Mouse (Mus musculus) MN1 (cell line): ENCODE measurements around the gene Zswim4.

Source experiments
- DNase-seq: peaks from one replicate; pipeline ENCODE4 v3.0.0-alpha.2; 2016; ENCODE audit warnings: low spot score

Zswim4 gene

DNA sequence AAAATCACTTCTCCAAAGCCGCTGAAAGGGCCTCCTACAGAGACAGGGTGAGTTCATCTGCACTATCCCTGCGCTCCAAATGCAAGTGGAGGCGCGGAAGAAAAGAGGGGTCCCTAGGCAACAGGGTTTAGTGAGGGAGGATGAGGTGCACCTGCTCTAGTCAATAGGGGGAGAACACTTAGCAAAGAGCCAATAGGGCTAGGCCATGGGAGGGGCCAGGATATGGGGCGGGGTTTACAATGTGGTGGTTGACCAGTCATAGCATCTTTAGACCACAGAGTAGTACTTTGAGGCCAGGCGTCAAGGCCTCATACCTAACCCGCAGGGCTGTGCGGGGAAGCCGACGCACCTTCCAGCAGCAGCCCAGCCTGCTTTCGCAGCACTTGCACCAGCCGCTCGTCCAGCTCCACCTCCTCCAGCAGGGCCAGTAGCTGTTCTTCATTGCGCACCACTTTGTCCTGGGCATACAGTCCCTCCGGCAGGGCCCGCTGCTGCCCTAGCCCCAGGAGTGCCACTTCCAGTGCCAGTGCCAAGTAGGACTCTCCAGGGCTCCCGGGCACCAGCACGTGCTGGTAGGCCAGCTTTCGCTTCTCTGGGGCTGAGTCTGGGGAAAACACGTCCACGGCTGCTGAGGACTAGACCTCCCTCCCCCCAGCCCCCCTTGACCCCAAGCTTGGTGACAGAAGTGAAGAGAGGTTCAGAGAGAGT, 13.4 kb downstream of the Zswim4 start:
- DNase-seq, result no peak

DNA sequence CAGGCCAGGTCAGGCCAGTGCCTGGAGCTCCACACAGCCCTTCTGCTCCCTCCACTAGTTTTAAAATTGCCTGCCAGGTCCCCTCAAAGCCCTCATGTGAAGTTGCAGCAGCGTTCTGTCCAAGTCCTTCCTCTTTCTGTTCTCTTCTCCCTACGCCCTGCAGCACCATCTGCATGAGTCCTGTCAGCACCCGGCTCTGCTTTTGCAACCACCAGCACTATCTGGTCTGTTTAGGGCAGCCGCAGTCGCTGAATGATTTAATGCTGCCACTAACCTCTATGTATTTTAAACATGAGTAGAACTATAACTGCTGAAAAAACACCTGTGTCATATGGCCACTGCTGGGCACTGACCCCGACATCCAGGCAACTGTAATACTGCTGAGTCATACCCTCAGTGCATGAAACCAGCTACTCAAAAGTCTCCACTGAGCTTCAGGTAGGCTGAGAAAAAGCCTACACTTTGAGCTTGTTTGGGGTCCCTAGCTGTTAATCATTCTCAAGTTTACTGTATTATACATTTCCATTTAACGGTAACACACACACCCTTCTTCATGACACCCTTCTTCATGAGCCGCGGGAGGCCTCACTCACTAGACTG, 14.2 kb downstream of the Zswim4 start:
- no peak for DNase-seq

DNA sequence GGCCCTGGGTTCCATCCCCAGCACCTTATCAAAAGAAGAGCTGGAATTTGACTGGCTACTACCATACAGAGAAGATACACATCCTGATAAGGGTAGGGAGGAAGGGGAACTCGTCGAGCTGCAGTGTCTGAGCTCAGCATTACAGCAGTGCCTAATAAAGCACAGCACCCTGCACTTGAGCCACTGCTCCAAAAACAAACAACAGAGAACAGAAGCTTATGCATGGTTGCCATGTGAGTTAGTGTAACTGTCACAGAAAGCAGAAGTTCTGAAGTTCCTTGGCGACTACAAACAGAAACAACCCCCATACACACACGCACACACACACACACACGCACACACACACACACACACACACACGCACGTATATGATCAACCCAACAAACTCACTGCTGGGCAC, 16.8 kb downstream of the Zswim4 start:
- DNase-seq, result no peak

DNA sequence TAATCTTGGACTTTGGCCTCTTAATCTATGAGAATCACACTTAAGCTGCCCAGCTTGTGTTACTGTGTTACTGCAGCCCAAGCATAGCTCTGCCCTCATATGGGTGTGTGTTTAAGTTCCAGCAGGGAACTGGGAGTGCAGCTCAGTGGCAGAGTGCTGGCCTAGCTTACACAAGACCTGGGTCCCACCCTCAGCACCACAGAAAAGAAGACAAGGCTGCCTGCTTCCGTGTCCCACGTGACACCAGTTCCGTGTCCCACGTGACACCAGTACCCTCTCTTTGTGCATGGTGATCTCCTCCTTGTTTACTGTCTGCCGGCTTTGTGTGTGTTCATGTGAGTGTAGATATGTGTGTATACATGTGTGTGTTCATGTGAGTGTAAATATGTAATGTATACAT, 18.7 kb downstream of the Zswim4 start:
- DNase-seq, result no peak

DNA sequence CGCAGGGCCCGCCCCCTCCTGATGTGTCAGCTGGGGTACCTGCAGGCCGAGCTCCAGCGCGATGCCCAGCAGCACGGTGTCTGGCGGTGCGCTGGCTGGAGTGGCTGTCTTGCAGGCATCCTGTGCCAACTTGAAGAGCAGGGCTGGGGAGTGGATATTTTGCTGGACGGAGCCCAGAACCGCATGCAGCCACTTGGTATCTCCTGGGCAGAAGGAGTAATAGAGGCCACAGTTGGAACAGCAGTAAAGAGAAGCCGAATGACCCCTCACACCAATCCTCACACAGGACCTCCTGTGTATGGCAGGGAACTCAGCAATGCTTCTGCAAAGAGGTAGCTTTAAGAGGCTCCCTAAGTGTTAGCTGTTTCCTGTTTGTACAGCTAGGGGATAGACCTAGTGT, 19.6 kb downstream of the Zswim4 start:
- DNase-seq, result no peak

DNA sequence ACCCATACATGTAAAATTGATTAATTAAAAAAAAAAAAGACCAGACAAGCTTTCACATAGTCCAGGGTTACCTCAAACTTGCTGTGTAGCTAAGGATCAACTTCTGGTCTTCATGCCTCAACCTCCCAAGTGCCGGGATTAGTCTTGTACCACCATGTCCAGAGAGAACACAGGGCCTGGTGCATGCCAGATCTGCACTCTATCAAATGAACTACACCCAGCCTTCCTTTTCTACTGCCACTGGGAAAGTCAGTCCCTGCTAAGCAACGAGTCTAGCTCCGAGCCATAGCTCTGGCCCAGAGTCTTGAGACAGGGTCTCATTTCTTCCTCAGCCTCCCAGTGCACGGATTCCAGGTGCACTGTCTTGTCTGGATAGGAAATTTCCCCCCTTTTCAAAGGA, 23.6 kb downstream of the Zswim4 start:
- DNase-seq, result no peak

- no peak for DNase-seq
Observed at GRCm38 (mm10) chr8:84211881-84212563, 24.8 kb downstream of the Zswim4 start.

DNA sequence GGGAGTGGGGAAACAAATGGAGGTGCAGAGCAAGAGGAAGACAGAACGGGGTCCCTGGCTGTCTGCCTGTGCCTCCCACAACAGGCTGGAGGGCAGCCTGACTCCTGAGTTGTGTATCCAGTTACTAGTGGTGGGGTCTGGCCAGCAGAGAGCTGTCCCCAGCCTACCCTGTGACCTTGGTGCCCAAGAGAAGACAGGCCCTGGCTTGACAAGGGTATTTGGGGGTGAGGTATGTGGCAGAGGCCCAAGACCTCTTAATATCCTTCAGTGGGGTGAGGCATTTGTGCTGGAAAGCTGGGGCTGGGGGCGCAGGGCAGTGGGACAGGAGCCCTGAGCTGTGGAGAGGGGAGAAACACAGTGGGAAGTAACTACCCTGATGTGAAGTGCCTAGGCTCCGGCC, 25.7 kb downstream of the Zswim4 start:
- no peak for DNase-seq

GRCm38 (mm10) chr8:84210167-84210791, 26.6 kb downstream of the Zswim4 start:
- peak; percentile 88 for DNase-seq

DNA sequence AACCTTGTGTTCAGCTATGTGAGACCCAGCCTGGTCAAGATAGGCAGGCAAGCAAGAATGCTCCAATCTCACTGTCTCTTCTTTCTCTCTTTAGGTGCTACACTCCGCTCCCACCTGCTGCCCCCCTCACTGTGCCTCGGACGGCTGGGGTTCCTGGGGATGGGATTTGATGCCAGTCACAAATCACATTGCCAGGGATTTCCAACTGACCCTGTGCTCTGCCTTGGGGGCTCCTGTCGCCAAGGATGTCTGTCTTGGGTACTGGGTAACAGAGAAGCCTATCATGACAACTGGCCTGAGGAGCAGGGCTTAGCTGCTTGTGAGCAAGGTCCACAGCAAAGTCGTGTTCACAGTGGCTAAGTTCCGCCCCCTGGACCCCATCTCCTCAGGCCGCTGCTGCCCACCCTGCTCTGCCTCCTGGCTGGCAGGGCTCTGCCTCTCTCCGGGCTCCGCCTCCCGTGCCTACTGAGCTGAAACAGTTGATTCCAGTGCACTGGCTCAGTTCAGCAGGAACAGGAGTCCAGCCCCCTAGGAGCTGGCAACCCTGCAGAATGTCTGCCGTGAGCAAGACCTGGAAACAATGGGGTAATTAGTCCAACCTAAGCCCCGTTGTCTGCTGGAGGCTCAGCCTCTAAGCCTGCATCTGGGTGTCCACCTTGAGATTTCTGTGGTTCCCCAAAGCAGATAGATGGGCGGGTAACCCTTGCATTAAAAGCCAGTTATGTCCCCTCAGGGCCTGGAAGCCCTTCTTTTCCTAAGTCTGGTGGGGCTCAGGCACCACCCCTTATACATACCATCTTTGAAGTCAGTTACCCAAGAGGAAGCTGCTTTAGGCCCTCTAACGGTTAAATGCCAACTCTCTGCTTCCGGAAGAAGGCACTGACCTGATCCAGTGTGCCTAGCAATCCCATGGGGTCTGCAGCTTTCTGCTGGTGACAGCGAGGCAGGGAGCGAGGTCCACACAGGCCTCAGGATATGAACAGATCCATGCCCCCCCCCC, 28.2 kb downstream of the Zswim4 start:
- DNase-seq, result no peak

DNA sequence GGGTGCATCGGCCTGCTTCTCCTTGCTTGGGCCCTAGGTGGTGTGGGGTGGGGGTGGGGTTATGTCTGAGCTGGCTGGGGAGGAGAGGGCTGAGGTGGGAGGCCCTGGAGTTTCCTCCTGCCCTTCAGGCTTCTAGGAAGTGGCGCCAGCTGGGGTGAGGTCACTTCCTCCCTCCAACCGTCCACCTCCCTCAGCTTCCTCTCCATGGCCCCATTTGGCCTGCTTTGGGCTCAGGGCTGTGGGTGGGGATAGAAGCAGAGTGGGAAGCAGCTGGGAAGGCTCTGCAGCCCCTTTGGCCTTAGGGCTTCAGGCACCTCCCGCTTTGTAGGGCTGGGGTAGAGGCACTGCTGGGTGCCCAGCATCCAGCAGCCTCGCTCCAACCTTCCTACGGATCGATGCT, 29.0 kb downstream of the Zswim4 start:
- DNase-seq, result no peak

GRCm38 (mm10) chr8:84206666-84207065, 30.2 kb downstream of the Zswim4 start:
- no peak for DNase-seq

DNA sequence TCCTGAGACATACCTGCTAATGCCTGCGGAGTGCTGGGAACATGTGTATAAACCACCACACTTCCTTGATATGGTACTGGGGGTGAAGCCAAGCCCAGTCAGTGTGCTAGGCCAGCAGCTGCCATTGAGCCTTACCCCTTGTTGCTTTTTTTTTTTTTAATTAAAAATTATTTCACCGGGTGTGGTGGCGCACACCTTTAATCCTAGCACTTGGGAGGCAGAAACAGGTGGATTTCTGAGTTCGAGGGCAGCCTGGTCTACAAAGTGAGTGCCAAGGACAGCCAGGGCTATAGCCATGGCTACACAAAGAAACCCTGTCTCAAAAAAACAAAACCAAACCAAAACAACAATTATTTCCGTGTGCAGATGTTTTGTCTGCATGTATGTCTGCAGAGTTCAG, 31.8 kb downstream of the Zswim4 start:
- DNase-seq, result no peak

DNA sequence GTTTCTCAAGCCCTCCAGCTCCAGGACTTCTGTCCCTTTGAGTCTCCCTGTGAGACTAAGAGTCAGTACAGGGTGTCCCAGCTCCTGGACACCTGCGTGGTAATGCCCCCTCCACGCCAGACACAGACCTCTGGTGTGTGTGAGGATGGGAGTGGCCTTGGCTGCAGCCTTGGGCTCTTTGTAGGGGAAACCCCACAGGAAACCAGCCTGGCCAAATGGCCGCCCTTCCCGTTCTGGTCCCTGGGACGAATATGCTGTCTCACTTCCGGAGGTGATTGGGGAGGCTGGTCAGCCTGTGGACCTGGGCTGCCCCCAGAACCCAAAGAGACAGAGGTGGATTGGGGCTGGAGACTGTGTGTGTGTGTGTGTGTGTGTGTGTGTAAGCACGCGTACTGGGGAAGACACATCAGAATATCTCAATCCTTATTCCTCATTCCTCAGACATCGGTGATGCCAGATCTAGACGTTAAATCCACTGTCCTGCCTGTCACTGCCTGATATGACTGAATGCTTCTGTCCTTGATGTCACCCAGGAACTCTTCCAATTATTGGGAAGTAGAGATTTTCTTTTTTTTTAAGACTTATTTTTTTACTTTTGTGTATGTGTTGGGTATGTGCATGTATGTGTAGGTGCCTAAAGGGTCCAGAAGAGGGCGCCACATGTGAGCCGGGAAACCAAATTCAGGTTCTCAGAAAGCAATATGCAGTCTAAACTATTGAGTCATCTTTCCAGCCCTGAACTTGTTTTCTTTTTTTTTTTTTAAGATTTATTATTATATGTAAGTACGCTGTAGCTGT, 32.7 kb downstream of the Zswim4 start:
- DNase-seq, result peak; percentile 79

GRCm38 (mm10) chr8:84202938-84203917, 33.6 kb downstream of the Zswim4 start:
- DNase-seq, result peak; percentile 92

DNA sequence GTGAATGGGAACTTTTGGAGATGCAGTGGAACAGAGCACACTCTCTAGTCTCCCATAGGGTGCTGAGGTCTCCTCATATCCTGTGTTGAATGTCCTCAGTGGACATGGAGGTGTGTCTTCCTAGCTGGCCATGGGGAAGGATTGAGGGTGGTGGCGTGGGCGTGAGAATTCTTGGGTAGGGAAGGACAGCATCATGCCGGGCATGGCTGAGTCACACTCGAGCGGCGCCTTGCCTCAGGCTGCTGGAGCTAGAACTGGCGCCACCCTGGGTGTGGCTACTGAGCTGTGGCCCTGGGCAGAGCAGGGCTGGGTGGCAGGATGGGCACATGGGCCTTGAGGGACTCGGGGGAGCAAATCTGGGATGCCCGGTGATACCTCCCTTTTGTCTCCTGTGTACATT, 34.4 kb downstream of the Zswim4 start:
- DNase-seq, result peak; percentile 80

DNA sequence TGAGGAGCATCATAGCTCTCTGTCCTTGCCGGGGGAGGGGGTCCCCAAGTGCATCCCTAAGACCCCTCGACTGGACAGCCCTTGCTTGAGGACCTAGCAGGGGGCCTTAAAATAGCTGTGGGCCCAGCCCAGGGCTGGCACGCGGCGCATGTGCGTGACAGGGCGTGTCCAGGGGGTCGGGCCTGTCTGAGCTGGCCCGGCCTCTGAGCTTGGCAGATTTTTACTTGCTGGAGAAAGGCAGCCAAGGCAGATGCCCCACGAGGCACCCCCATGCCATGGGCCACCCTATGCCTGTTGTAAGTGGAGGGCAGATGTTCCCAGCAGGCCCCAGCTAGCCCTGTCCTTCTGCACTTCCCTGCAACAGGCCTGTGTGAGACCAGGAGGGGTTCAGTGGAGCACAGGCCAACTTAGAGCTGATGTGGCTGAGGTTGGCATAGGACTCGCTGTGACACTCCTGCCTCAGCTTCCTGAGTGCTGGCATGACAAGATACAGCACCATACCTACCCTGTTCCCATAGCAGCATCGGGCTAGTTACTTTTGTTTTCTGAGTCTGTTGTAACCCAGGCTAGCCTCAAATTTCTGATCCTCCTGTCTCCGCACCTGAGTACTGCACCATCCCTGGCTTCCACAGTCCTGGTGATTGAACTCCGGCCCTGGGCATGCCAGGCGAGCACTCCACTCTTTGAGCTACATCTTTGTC, 35.2 kb downstream of the Zswim4 start:
- DNase-seq, result peak; percentile 85

DNA sequence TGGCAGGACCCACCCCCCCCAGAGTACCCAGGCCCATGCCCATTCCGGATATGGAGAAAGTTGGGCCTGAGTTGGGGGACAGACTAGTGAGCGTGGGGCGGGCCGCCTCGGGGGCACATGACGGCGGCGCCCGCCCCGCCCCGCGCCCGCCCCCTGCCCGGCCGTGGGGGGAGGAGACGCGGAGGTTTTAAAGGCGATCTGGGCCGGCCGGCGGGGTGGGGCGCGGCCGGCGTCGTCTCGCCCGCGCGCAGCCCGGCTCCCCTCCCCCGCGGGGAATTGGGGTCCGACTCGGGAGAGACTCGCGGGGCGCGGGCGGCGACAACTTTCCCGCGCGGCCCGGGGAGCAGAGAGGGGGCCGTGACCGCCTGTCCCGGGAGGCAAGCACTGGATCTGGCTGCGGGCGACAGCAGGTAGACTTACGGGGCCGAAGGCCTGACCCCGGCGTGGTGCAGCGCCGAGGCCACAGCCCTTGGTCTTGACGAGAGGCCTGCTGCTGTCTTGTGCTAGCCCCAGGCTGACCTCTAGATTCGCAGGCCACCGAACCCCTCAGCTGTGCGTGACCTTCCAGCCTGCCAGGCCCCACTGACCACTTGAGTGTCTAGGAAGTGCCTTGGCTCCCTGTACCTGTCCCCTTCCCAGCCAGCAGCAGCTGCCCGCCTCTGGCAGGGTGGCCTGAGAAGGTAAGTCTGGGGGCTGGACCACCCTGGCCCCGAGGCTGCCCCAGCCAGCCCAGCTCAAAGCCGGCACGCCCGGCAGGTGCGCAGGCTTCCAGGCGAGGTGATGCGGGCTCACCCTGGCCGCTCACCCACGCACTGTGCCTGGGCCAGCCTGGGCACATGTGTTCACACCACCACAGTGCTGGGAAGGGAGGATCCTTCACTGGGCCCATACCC, 36.0 kb downstream of the Zswim4 start:
- peak; percentile 80 for DNase-seq
